Mouse (Mus musculus) thymus, adult 2 months (tissue): Measurements from ENCODE around the gene A930017K11Rik. TPM values are rescaled to one million over a fixed set of nuclear protein-coding genes. Genes with fewer than 3 reads are reported as not detected.

Source experiments
- DNase-seq: peaks from one replicate; pipeline ENCODE4 v3.0.0; 2021
- H3K27ac ChIP-seq: fragments of 200-500 bp; 2 replicates; pipeline ENCODE4 v1.5.1; 2012; ENCODE audit warnings: low read length, control low read depth; ENCODE audit not compliant: control insufficient read depth, insufficient read depth
- H3K27me3 ChIP-seq: fragments of 200-500 bp; 2 replicates; pipeline ENCODE4 v1.6.1; 2012; ENCODE audit warnings: mild to moderate bottlenecking, low read length, moderate library complexity, mixed read lengths; ENCODE audit not compliant: control insufficient read depth, insufficient read depth
- H3K36me3 ChIP-seq: fragments of 200-500 bp; 2 replicates; pipeline ENCODE4 v1.6.1; 2012; ENCODE audit warnings: mild to moderate bottlenecking, low read length, moderate library complexity; ENCODE audit not compliant: control insufficient read depth, insufficient read depth
- H3K4me1 ChIP-seq: fragments of 200-500 bp; replicated peaks from 2 replicates; pipeline ENCODE4 v1.6.1; 2012; ENCODE audit warnings: low read length; ENCODE audit not compliant: control insufficient read depth, insufficient read depth
- H3K4me3 ChIP-seq: fragments of 200-500 bp; 2 replicates; pipeline ENCODE4 v1.5.1; 2012; ENCODE audit warnings: mild to moderate bottlenecking, low read length, control low read depth, moderate library complexity; ENCODE audit not compliant: control insufficient read depth, insufficient read depth
- CTCF ChIP-seq: fragments of 200-500 bp; IDR thresholded peaks from 2 replicates; pipeline ENCODE4 v1.5.1; 2012; ENCODE audit warnings: mild to moderate bottlenecking, control low read depth, low read length, moderate library complexity, borderline replicate concordance; ENCODE audit not compliant: control insufficient read depth, poor library complexity, insufficient read depth; ENCODE audit errors: extremely low read depth
- POLR2A ChIP-seq: fragments of 200-500 bp; IDR thresholded peaks from 2 replicates; pipeline ENCODE4 v1.6.1; 2012; ENCODE audit warnings: mild to moderate bottlenecking, low read length, control low read depth, moderate library complexity; ENCODE audit not compliant: control insufficient read depth, poor library complexity, insufficient read depth; ENCODE audit errors: extremely low read depth
- WGBS: fragments of 180-500 bp; shearing (Covaris S2); methylation state at CpG from one replicate; pipeline ENCODE4 v1.1.7; 2018; 5-methylcytosine and 5-hydroxymethylcytosine counted together
- polyA plus RNA-seq: library from polyadenylated mRNA; depleted of rRNA; stranded (reverse); fragments of >200 nt; gene quantifications from 2 replicates; pipeline ENCODE4 v1.2.3, GENCODE M21; 2012

The A930017K11Rik gene
- polyA plus RNA-seq, 1 experiment = 0.19 TPM

GRCm38 (mm10) chr17:25919144-25919785, 33.1 kb downstream of the A930017K11Rik start, which contains the start of gene Rab40c:
Gene Rab40c, minus strand, starts transcription at chr17:25919727.
- Histone ChIP-seq H3K36me3 (no peaks in the 10 kb centered on the region), H3K27ac (peak within 1 kb of the TSS; percentile 83), H3K27me3 (no peaks in the 10 kb centered on the region), H3K4me1 (peaks cover 12% of the 10 kb centered on the region), H3K4me3 (peak within 1 kb of the TSS; percentile 95)
- TF ChIP-seq POLR2A (no peak), CTCF (no peak)
- WGBS = under 1% methylated on average over 74 of the region's 78 CpGs
- no peak for DNase-seq

GRCm38 (mm10) chr17:25918037-25918750, 34.2 kb downstream of the A930017K11Rik start:
- 92% methylated on average over 9 of the region's 9 CpGs for WGBS
- H3K4me1 ChIP-seq = peaks cover 12% of the 10 kb centered on the region
- no peak for DNase-seq
- no peak overlapping the region for H3K27ac ChIP-seq
- H3K36me3 ChIP-seq = no peaks in the 10 kb centered on the region
- no peaks in the 10 kb centered on the region for H3K27me3 ChIP-seq
- no peak overlapping the region for H3K4me3 ChIP-seq
- TF ChIP-seq POLR2A (no peak), CTCF (no peak)

GRCm38 (mm10) chr17:25916931-25917647, 35.3 kb downstream of the A930017K11Rik start:
- WGBS = 84% methylated on average over 8 of the region's 8 CpGs
- H3K4me1 ChIP-seq = peaks cover 12% of the 10 kb centered on the region

DNA sequence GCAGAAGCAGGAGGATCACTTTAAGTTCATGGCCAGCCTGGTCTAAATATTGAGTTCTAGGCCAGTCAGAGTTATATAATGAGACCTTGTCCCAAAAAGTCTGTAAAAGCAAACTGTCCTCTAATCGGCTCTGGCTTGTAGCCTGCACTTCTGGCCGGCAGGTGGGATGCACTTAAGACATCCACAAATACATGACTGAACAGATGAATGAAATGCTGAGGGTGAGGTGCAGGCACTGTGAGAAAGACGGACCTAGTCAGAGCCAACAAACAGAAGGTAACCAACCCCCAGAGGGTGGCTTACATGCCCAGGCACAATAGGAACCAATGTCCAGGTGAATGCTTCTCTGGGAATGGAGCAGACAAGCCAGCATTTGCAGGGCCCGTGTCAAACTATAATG, 38.1 kb downstream of the A930017K11Rik start:
- 76% methylated on average over 4 of the region's 4 CpGs for WGBS
- DNase-seq = no peak
- Histone ChIP-seq H3K27me3 (no peaks in the 10 kb centered on the region; the same call in 1 of the 2 replicates), H3K4me1 (peaks cover 12% of the 10 kb centered on the region), H3K4me3 (no peak overlapping the region), H3K27ac (no peak overlapping the region), H3K36me3 (no peaks in the 10 kb centered on the region)
- no peak for TF ChIP-seq POLR2A
- no peak for TF ChIP-seq CTCF

More at GRCm38 (mm10) chr17:25916931-25917647, 35.3 kb downstream of the A930017K11Rik start:
- no peaks in the 10 kb centered on the region for H3K27me3 ChIP-seq
- H3K27ac ChIP-seq = no peak overlapping the region
- no peak for TF ChIP-seq POLR2A
- TF ChIP-seq CTCF = no peak
- DNase-seq = no peak
- no peak overlapping the region for H3K4me3 ChIP-seq
- no peaks in the 10 kb centered on the region for H3K36me3 ChIP-seq

GRCm38 (mm10) chr17:25913877-25914275, 38.5 kb downstream of the A930017K11Rik start:
- Histone ChIP-seq H3K4me3 (no peak overlapping the region), H3K27me3 (no peaks in the 10 kb centered on the region; the same call in 1 of the 2 replicates), H3K36me3 (no peaks in the 10 kb centered on the region), H3K4me1 (peaks cover 10% of the 10 kb centered on the region), H3K27ac (no peak overlapping the region)
- TF ChIP-seq CTCF = no peak
- no peak for TF ChIP-seq POLR2A
- no peak for DNase-seq
- 3% methylated on average over 1 of the region's 1 CpGs for WGBS

DNA sequence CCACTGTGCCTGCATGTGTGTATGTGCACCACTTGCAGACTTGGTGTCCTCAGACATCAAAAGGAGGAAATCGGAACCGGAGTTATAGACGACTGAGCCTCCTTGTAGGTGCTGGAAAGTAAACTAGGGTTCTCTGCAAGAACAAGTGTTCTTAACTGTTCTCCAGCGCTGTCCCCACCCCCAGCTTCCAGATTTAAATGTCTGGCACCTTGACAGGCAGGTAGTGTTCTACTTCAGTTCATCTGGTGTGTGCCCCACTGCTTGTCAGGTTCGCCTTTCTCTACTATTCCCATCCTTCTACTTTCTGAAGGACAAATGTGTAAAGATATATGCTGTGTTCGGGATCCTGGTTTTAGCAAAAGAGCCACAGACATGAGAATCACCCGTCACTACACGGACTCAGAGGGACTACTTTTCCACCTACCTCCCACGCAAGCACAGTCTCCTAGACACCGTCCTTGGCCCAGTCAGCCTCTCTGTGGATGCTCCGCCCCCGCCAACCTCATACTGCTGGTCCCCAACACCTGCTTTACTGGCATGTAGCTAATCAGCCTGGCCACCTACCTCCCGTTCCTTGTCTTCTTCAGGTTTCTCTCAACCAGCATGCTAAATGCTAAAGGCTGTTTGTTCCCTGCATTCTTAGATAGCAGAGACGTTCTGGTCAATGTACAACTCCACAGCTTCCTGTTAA, 39.0 kb downstream of the A930017K11Rik start:
- H3K27ac ChIP-seq = no peak overlapping the region
- H3K4me3 ChIP-seq = no peak overlapping the region
- peaks cover 5% of the 10 kb centered on the region for H3K4me1 ChIP-seq
- TF ChIP-seq CTCF (no peak), POLR2A (no peak)
- WGBS = 81% methylated on average over 14 of the region's 14 CpGs
- no peak for DNase-seq
- no peaks in the 10 kb centered on the region for H3K36me3 ChIP-seq
- H3K27me3 ChIP-seq = no peaks in the 10 kb centered on the region; the same call in 1 of the 2 replicates
